Mouse (Mus musculus): ENCODE data around the gene Cep83. TPM values are rescaled to one million over a fixed set of nuclear protein-coding genes. Genes with fewer than 3 reads are reported as not detected.
A peak's percentile ranks its signal among the peaks of the same experiment; 100 is the strongest.
"Not testable (repeated sequence)": the region's sequence is repeated elsewhere in the genome, so short reads cannot be mapped to it uniquely, and the experiment has no call there.

The Cep83 gene
- total RNA-seq (2021) = 10 to 100 TPM; 32.3 to 34.6 TPM

GRCm38 (mm10) chr10:94688420-94689175, at the start of gene Cep83:
Gene Cep83, plus strand, starts transcription at chr10:94688654.
- peak; percentile 91 to 93 for DNase-seq (ENCODE audit: extremely low spot score in 1 of 2, low spot score in 1 of 2)

- no peak for DNase-seq (ENCODE audit: extremely low spot score in 1 of 2, low spot score in 1 of 2)
Observed at GRCm38 (mm10) chr10:94639281-94639680, 49.2 kb upstream of the Cep83 start.

GRCm38 (mm10) chr10:94640067-94640466, 48.4 kb upstream of the Cep83 start:
- DNase-seq (ENCODE audit: extremely low spot score in 1 of 2, low spot score in 1 of 2) = no peak

GRCm38 (mm10) chr10:94664036-94664435, 24.4 kb upstream of the Cep83 start:
- no peak for DNase-seq (ENCODE audit: extremely low spot score in 1 of 2, low spot score in 1 of 2)

- no peak for DNase-seq (ENCODE audit: extremely low spot score in 1 of 2, low spot score in 1 of 2)
Observed at GRCm38 (mm10) chr10:94664455-94664854, 24.0 kb upstream of the Cep83 start.

- DNase-seq (ENCODE audit: extremely low spot score in 1 of 2, low spot score in 1 of 2) = no peak
Observed at GRCm38 (mm10) chr10:94668147-94668546, 20.3 kb upstream of the Cep83 start.

GRCm38 (mm10) chr10:94687801-94688419, 544 bp upstream of the Cep83 start:
- peak; percentile 11 to 13 for DNase-seq (ENCODE audit: extremely low spot score in 1 of 2, low spot score in 1 of 2)

- DNase-seq (ENCODE audit: extremely low spot score in 1 of 2, low spot score in 1 of 2) = no peak
Observed at GRCm38 (mm10) chr10:94689176-94689510, 689 bp downstream of the Cep83 start.

- no peak for DNase-seq (ENCODE audit: extremely low spot score in 1 of 2, low spot score in 1 of 2)
Observed at GRCm38 (mm10) chr10:94690376-94690775, 1.9 kb downstream of the Cep83 start.

GRCm38 (mm10) chr10:94692163-94692562, 3.7 kb downstream of the Cep83 start:
- DNase-seq (ENCODE audit: extremely low spot score in 1 of 2, low spot score in 1 of 2) = no peak

GRCm38 (mm10) chr10:94705643-94706258, 17.3 kb downstream of the Cep83 start:
- no peak for DNase-seq (ENCODE audit: extremely low spot score in 1 of 2, low spot score in 1 of 2)

- DNase-seq (ENCODE audit: extremely low spot score in 1 of 2, low spot score in 1 of 2) = no peak
Observed at GRCm38 (mm10) chr10:94706695-94707094, 18.2 kb downstream of the Cep83 start.

GRCm38 (mm10) chr10:94709622-94710319, 21.3 kb downstream of the Cep83 start:
- DNase-seq (ENCODE audit: extremely low spot score in 1 of 2, low spot score in 1 of 2) = no peak

- no peak for DNase-seq (ENCODE audit: extremely low spot score in 1 of 2, low spot score in 1 of 2)
Observed at GRCm38 (mm10) chr10:94710320-94710695, 21.9 kb downstream of the Cep83 start.

GRCm38 (mm10) chr10:94720300-94720699, 31.8 kb downstream of the Cep83 start:
- no peak for DNase-seq (ENCODE audit: extremely low spot score in 1 of 2, low spot score in 1 of 2)

- DNase-seq (ENCODE audit: extremely low spot score in 1 of 2, low spot score in 1 of 2) = not testable (repeated sequence)
Observed at GRCm38 (mm10) chr10:94728053-94728452, 39.6 kb downstream of the Cep83 start.

- no peak for DNase-seq (ENCODE audit: extremely low spot score in 1 of 2, low spot score in 1 of 2)
Observed at GRCm38 (mm10) chr10:94730445-94730844, 42.0 kb downstream of the Cep83 start.

GRCm38 (mm10) chr10:94734829-94735228, 46.4 kb downstream of the Cep83 start:
- DNase-seq (ENCODE audit: extremely low spot score in 1 of 2, low spot score in 1 of 2) = no peak

- no peak for DNase-seq (ENCODE audit: extremely low spot score in 1 of 2, low spot score in 1 of 2)
Observed at GRCm38 (mm10) chr10:94740221-94740620, 51.8 kb downstream of the Cep83 start.

- no peak for DNase-seq (ENCODE audit: extremely low spot score in 1 of 2, low spot score in 1 of 2)
Observed at GRCm38 (mm10) chr10:94741459-94741858, 53.0 kb downstream of the Cep83 start.

- DNase-seq (ENCODE audit: extremely low spot score in 1 of 2, low spot score in 1 of 2) = no peak
Observed at GRCm38 (mm10) chr10:94747011-94747410, 58.6 kb downstream of the Cep83 start.
